In the genomic region with DNA sequence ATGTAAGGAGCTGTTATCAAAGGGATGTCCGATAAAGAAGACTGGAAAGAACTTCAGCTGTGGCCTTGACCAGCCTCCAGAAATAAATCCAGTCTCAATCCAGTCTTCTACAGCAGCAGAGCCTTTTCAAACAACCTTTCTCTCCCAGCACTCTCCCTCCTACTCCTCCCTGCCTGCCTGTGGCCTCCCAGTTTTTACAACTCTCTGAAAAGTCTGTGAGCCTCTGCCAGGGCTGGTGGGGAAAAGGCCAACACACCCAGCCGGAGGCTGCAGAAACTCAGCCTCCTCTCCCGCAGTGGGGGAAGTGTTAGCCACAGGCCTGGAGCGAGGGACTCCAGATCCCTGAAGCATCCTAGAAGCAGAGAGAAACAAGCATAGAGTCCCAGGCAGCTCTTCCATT, we compare ENCODE assay signal across 20 mouse cellular contexts. TPM values are rescaled to one million over a fixed set of nuclear protein-coding genes. Genes with fewer than 3 reads are reported as not detected.
"Had no signal": no experiment of that assay in that cellular context is flagged by ENCODE, and none has a peak within 500 bp of the region (broad histone marks: within the 10 kb centered on the region; RNA-seq: fewer than 3 reads in every experiment).

No protein-coding gene starts in this region.

- H3K27ac ChIP-seq: limb, embryonic 13.5 days; liver, embryonic 14.5 days; macrophage; midbrain, embryonic 12.5 days; midbrain, embryonic 15.5 days; neural tube, embryonic 12.5 days; neural tube, embryonic 15.5 days had no signal

- H3K9me3 ChIP-seq: limb, embryonic 13.5 days; midbrain, embryonic 12.5 days; midbrain, embryonic 15.5 days; neural tube, embryonic 12.5 days; neural tube, embryonic 15.5 days had no signal

- H3K9ac ChIP-seq: limb, embryonic 13.5 days; liver, embryonic 14.5 days; liver, postnatal 0 days; lung, embryonic 14.5 days; midbrain, embryonic 12.5 days; midbrain, embryonic 15.5 days; neural tube, embryonic 12.5 days; neural tube, embryonic 15.5 days had no signal

- H3K27me3 ChIP-seq: midbrain, embryonic 15.5 days; neural tube, embryonic 12.5 days; neural tube, embryonic 15.5 days had no signal

- H3K4me1 ChIP-seq: limb, embryonic 13.5 days; midbrain, embryonic 12.5 days; midbrain, embryonic 15.5 days; neural tube, embryonic 12.5 days; neural tube, embryonic 15.5 days had no signal

- DNase-seq: kidney, adult 11 months; kidney, adult 8-10 months; kidney, postnatal 14 days; kidney, postnatal 4 days; left cerebral cortex, postnatal 4 days; liver, postnatal 0 days; lung, embryonic 14.5 days; thymus, adult 2 months; thymus, postnatal 14 days; thymus, postnatal 4 days had no signal

- H3K4me3 ChIP-seq: limb, embryonic 13.5 days; midbrain, embryonic 12.5 days; midbrain, embryonic 15.5 days; neural tube, embryonic 12.5 days; neural tube, embryonic 15.5 days had no signal

- ATAC-seq: liver, postnatal 0 days; lung, postnatal 0 days; midbrain, embryonic 15.5 days had no signal

- H3K36me3 ChIP-seq: limb, embryonic 13.5 days; midbrain, embryonic 12.5 days; midbrain, embryonic 15.5 days; neural tube, embryonic 12.5 days; neural tube, embryonic 15.5 days had no signal

- H3K4me2 ChIP-seq: limb, embryonic 13.5 days; liver, embryonic 11.5 days; lung, embryonic 14.5 days; midbrain, embryonic 12.5 days; midbrain, embryonic 15.5 days; neural tube, embryonic 12.5 days; neural tube, embryonic 15.5 days had no signal

RNA-seq across cellular contexts. Expression of gene Xpnpep2, which starts 46.0 kb away (rescaled TPM):
- total RNA-seq: megakaryocyte, adult 5-6 weeks had no signal
- polyA plus RNA-seq: macrophage had no signal
